Mouse (Mus musculus): Measurements from ENCODE around the gene Plce1. TPM values are rescaled to one million over a fixed set of nuclear protein-coding genes. Genes with fewer than 3 reads are reported as not detected.

The Plce1 gene
- total and polyA plus RNA-seq, 3 experiments, result not detected

GRCm38 (mm10) chr19:38582861-38583260 is 102.0 kb downstream of the Plce1 start:
- Histone ChIP-seq H3K79me2 (ENCODE audit: control insufficient read depth, insufficient read depth, low read length, poor library complexity) (no peaks in the 10 kb centered on the region), H3K4me3 (ENCODE audit: control insufficient read depth in 1 of 2, insufficient read depth in 1 of 2, low read depth in 2 of 2, low read length in 2 of 2) (no peak overlapping the region), H3K27ac (ENCODE audit: control insufficient read depth, low read depth, low read length) (no peak overlapping the region), H3K4me1 (ENCODE audit: control insufficient read depth in 1 of 2, insufficient read depth in 2 of 2, low read length in 2 of 2) (no peaks in the 10 kb centered on the region), H3K9me3 (replicated peaks; ENCODE audit: insufficient read depth, low read length) (no peaks in the 10 kb centered on the region), H3K27me3 (ENCODE audit: control insufficient read depth in 1 of 2, insufficient read depth in 2 of 2, low read length in 2 of 2) (no peaks in the 10 kb centered on the region; a peak in 1 of 4 replicates), H3K36me3 (ENCODE audit: control insufficient read depth in 1 of 2, insufficient read depth in 2 of 2, low read length in 2 of 2) (no peaks in the 10 kb centered on the region), H3K9ac (ENCODE audit: control insufficient read depth, low read depth, low read length, poor library complexity, severe bottlenecking) (no peak overlapping the region)
- no peak for TF ChIP-seq ZKSCAN1 (IDR thresholded peaks at IDR 0.05; ENCODE audit: low read depth, low read length)
- no peak for TF ChIP-seq MAZ (IDR thresholded peaks at IDR 0.05; ENCODE audit: low read depth, low read length)
- TF ChIP-seq GABPA (IDR thresholded peaks at IDR 0.05; ENCODE audit: low read depth, low read length), result no peak
- TF ChIP-seq ETS1 (IDR thresholded peaks at IDR 0.05; ENCODE audit: low read depth, low read length), result no peak
- no peak for TF ChIP-seq E2F4 (IDR thresholded peaks at IDR 0.05; ENCODE audit: borderline replicate concordance, low read depth, low read length)
- no peak for TF ChIP-seq GATA1 (IDR thresholded peaks at IDR 0.05; ENCODE audit: low read depth, low read length)
- no peak for TF ChIP-seq CTCF (IDR thresholded peaks at IDR 0.05 in 2 of 3, conservative IDR thresholded peaks at IDR 0.05 in 1 of 3; ENCODE audit: control insufficient read depth in 1 of 3, insufficient read depth in 1 of 3, low read depth in 2 of 3, low read length in 3 of 3, poor library complexity in 1 of 3, severe bottlenecking in 1 of 3)
- TF ChIP-seq ZNF384 (IDR thresholded peaks at IDR 0.05; ENCODE audit: low read depth, low read length), result no peak
- no peak for TF ChIP-seq CHD2 (IDR thresholded peaks at IDR 0.05; ENCODE audit: low read length)
- TF ChIP-seq MYC (IDR thresholded peaks at IDR 0.05; ENCODE audit: low read depth, low read length), result no peak
- TF ChIP-seq TAL1 (IDR thresholded peaks at IDR 0.05; ENCODE audit: low read length), result no peak
- TF ChIP-seq ZC3H11A (IDR thresholded peaks at IDR 0.05; ENCODE audit: low read depth, low read length), result no peak
- no peak for DNase-seq (ENCODE audit: low read depth, low spot score)

GRCm38 (mm10) chr19:38587559-38587958 is 106.7 kb downstream of the Plce1 start:
- no peaks in the 10 kb centered on the region for H3K36me3 ChIP-seq (ENCODE audit: control insufficient read depth in 1 of 2, insufficient read depth in 2 of 2, low read length in 2 of 2)
- no peak overlapping the region for H3K4me3 ChIP-seq (ENCODE audit: control insufficient read depth in 1 of 2, insufficient read depth in 1 of 2, low read depth in 2 of 2, low read length in 2 of 2)
- H3K27me3 ChIP-seq (ENCODE audit: control insufficient read depth in 1 of 2, insufficient read depth in 2 of 2, low read length in 2 of 2), result no peaks in the 10 kb centered on the region; a peak in 1 of 4 replicates
- no peak overlapping the region for H3K27ac ChIP-seq (ENCODE audit: control insufficient read depth, low read depth, low read length)
- no peaks in the 10 kb centered on the region for H3K9me3 ChIP-seq (replicated peaks; ENCODE audit: insufficient read depth, low read length)
- H3K9ac ChIP-seq (ENCODE audit: control insufficient read depth, low read depth, low read length, poor library complexity, severe bottlenecking), result no peak overlapping the region
- H3K79me2 ChIP-seq (ENCODE audit: control insufficient read depth, insufficient read depth, low read length, poor library complexity), result no peaks in the 10 kb centered on the region
- DNase-seq (ENCODE audit: low read depth, low spot score), result peak; percentile 37
- TF ChIP-seq ETS1 (IDR thresholded peaks at IDR 0.05; ENCODE audit: low read depth, low read length) (no peak), MYC (IDR thresholded peaks at IDR 0.05; ENCODE audit: low read depth, low read length) (no peak), TBP (IDR thresholded peaks at IDR 0.05; ENCODE audit: low read depth, low read length) (no peak), MYB (IDR thresholded peaks at IDR 0.05; ENCODE audit: low read depth, low read length) (no peak), MXI1 (IDR thresholded peaks at IDR 0.05; ENCODE audit: low read depth, low read length) (no peak), MEF2A (IDR thresholded peaks at IDR 0.05; ENCODE audit: extremely low read depth, insufficient replicate concordance, low read depth, low read length, poor library complexity, severe bottlenecking) (no peak), ZC3H11A (IDR thresholded peaks at IDR 0.05; ENCODE audit: low read depth, low read length) (no peak)
- no peaks in the 10 kb centered on the region for H3K4me1 ChIP-seq (ENCODE audit: control insufficient read depth in 1 of 2, insufficient read depth in 2 of 2, low read length in 2 of 2)
